Mouse (Mus musculus) cerebellum, postnatal 14 days (tissue): Measurements from ENCODE around the gene Krtap6-1.
"Not testable (repeated sequence)": the region's sequence is repeated elsewhere in the genome, so short reads cannot be mapped to it uniquely, and the experiment has no call there.

Experiments
- DNase-seq, 2 experiments: peaks; one replicate each; pipeline ENCODE4 v3.0.0; 2021; ENCODE audit warnings: mixed read lengths in 2 of 2

Krtap6-1 gene

GRCm38 (mm10) chr16:89031399-89031798 lies at the start of gene Krtap6-1:
Krtap6-1 (plus strand) TSS chr16:89031699.
- not testable (repeated sequence) for DNase-seq

GRCm38 (mm10) chr16:89010659-89011058 lies 20.8 kb upstream of the Krtap6-1 start, which contains the start of gene Krtap22-2:
Krtap22-2 (minus strand) TSS chr16:89010759.
- DNase-seq = no peak

DNA sequence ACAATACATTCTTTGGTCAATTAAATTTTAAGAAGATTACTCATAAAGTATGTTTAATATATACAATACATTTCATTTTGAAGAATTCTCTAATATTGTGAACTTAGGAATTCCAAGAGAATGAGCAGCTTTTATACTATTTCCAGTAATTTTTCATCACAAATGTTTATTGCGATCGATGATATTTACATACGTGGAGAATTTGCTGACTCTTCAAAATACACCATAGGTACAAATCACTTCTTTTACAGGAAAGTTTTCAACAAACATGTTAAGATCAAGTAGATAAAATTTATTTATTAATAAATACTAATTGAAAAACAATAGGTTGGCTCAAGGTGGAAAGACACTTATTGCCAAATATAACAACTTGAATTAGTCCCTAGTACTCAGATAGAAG lies 17.5 kb upstream of the Krtap6-1 start:
- no peak for DNase-seq

DNA sequence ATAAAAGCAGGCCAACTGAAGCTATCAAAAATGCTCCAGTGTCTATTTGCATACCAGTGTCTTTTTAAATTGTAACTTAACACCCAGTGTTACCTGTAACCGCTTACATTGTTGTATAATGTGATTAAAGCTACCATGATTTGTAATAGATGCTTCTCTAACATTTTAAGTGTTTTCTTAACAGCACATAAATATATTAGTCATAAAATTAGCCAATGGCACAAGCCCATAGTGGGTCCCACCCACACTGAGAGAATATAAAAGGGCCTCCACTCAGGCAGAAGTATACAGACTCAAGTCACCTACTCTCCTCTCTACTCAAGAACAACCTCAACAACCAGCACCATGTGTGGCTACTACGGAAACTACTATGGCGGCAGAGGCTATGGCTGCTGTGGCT lies 16.5 kb upstream of the Krtap6-1 start, which contains the start of gene Gm10229:
Gene Gm10229 (plus strand): TSS at position 301 of the 400 bp plus-strand sequence.
- not testable (repeated sequence) for DNase-seq

DNA sequence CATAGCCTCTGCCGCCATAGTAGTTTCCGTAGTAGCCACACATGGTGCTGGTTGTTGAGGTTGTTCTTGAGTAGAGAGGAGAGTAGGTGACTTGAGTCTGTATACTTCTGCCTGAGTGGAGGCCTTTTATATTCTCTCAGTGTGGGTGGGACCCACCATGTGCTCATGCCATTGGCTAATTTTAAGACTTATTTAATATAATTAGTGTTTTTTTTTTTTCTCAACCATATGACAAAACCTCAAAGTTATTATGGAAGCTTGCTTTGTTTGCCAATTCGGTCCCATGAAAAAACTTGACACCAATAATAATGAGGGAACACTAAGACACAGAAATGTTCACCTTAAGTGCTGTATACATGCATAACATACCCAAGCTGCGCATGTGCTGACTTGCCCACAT lies 9.9 kb downstream of the Krtap6-1 start, which contains the start of gene Gm10228:
Gene Gm10228 (minus strand): TSS at position 101 of the 400 bp plus-strand sequence.
- not testable (repeated sequence) for DNase-seq

DNA sequence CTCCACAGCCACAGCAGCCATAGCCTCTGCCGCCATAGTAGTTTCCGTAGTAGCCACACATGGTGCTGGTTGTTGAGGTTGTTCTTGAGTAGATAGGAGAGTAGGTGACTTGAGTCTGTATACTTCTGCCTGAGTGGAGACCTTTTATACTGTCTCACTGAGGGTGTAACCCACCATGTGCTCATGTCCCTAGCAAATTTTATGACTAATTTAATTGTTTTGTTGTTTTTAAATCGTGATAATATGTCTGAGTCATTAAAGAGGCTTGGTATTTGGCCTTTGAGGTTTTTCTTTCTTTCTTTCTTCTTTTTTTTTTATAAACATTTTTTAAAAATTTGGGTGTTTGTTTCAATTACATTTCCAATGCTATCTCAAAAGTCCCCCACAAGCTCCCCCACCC lies 16.3 kb downstream of the Krtap6-1 start, which contains the start of gene Krtap6-5:
Gene Krtap6-5 (minus strand): TSS at position 101 of the 400 bp plus-strand sequence.
- DNase-seq = no peak

GRCm38 (mm10) chr16:89063902-89064301 lies 32.4 kb downstream of the Krtap6-1 start, which contains the start of gene 1110025L11Rik:
1110025L11Rik (minus strand) TSS chr16:89064002.
- not testable (repeated sequence) for DNase-seq

GRCm38 (mm10) chr16:89071041-89071440 lies 39.5 kb downstream of the Krtap6-1 start:
- DNase-seq = not testable (repeated sequence)
